Comparison of ENCODE assay signal across 10 mouse cellular contexts in genomic region chr5:4834819-4835480, GRCm38 (mm10).
DNase-seq lines count a peak whose midpoint lies in the region; ATAC-seq and TF ChIP-seq lines count a peak whose summit lies in the region.
"Had no signal": no experiment of that assay in that cellular context is flagged by ENCODE, and none has a peak within 500 bp of the region (broad histone marks: within the 10 kb centered on the region; RNA-seq: fewer than 3 reads in every experiment).

No protein-coding gene starts in this region.

- H3K36me3 ChIP-seq in stomach, embryonic 14.5 days (ENCODE audit: control insufficient read depth, insufficient read depth, low read length): no peaks in the 10 kb centered on the region
- no peaks in the 10 kb centered on the region for H3K36me3 ChIP-seq in stomach, postnatal 0 days (ENCODE audit: control insufficient read depth, insufficient read depth, low read length)
- no peaks in the 10 kb centered on the region for H3K36me3 ChIP-seq in hindbrain, embryonic 14.5 days (replicated peaks; ENCODE audit: control insufficient read depth, insufficient read depth)

- H3K4me2 ChIP-seq in stomach, embryonic 14.5 days (replicated peaks; ENCODE audit: low read depth, low read length): no peak overlapping the region
- no peak overlapping the region for H3K4me2 ChIP-seq in stomach, postnatal 0 days (replicated peaks; ENCODE audit: low read depth)
- no peak overlapping the region for H3K4me2 ChIP-seq in hindbrain, embryonic 14.5 days (replicated peaks)

- H3K9me3 ChIP-seq in stomach, embryonic 14.5 days (ENCODE audit: control insufficient read depth, low read depth, low read length): no peaks in the 10 kb centered on the region
- H3K9me3 ChIP-seq in stomach, postnatal 0 days (ENCODE audit: control insufficient read depth, low read length): no peaks in the 10 kb centered on the region
- H3K9me3 ChIP-seq in hindbrain, embryonic 14.5 days (ENCODE audit: control insufficient read depth, low read length): no peaks in the 10 kb centered on the region

- 0 out of 2 replicates have a peak overlapping the region, but pooled peaks have one; percentile 27 for H3K27ac ChIP-seq in stomach, embryonic 14.5 days (ENCODE audit: low read length)
- no peak overlapping the region for H3K27ac ChIP-seq in stomach, postnatal 0 days (replicated peaks)
- peak overlapping the region; percentile 56; the same call in 1 of the 2 replicates for H3K27ac ChIP-seq in hindbrain, embryonic 14.5 days

- no peaks in the 10 kb centered on the region for H3K27me3 ChIP-seq in stomach, embryonic 14.5 days (ENCODE audit: control insufficient read depth, insufficient read depth, low read length)
- no peaks in the 10 kb centered on the region for H3K27me3 ChIP-seq in stomach, postnatal 0 days (ENCODE audit: control insufficient read depth, insufficient read depth, low read length)
- H3K27me3 ChIP-seq in hindbrain, embryonic 14.5 days (ENCODE audit: control insufficient read depth, insufficient read depth, low read length): peaks cover 10% of the 10 kb centered on the region

- H3K4me3 ChIP-seq in stomach, embryonic 14.5 days (ENCODE audit: low read depth, low read length): no peak overlapping the region
- H3K4me3 ChIP-seq in stomach, postnatal 0 days (ENCODE audit: low read depth, low read length): no peak overlapping the region
- no peak overlapping the region for H3K4me3 ChIP-seq in hindbrain, embryonic 14.5 days (replicated peaks; ENCODE audit: low read length)

- 0 out of 2 replicates have a peak, but pooled peaks have one; percentile 46 for ATAC-seq in stomach, embryonic 14.5 days (ENCODE audit: insufficient number of reproducible peaks, insufficient read depth, low FRiP score, low read depth)
- ATAC-seq in stomach, postnatal 0 days (ENCODE audit: low FRiP score, low TSS enrichment): no peak
- ATAC-seq in hindbrain, embryonic 14.5 days (ENCODE audit: low FRiP score): peak; percentile 55; the same call in 1 of the 2 replicates

- TF ChIP-seq CTCF in stomach, postnatal 0 days (IDR thresholded peaks at IDR 0.05; ENCODE audit: low read depth): no peak

- WGBS in stomach, embryonic 14.5 days: 22% methylated on average over 13 of the region's 13 CpGs
- 31% methylated on average over 13 of the region's 13 CpGs for WGBS in stomach, postnatal 0 days
- 10% methylated on average over 13 of the region's 13 CpGs for WGBS in hindbrain, embryonic 14.5 days

- no peak overlapping the region for H3K9ac ChIP-seq in stomach, embryonic 14.5 days (replicated peaks; ENCODE audit: low read depth, low read length)
- H3K9ac ChIP-seq in stomach, postnatal 0 days (ENCODE audit: low read length): no peak overlapping the region
- H3K9ac ChIP-seq in hindbrain, embryonic 14.5 days: 0 out of 2 replicates have a peak overlapping the region, but pooled peaks have one; percentile 1

- no peak for TF ChIP-seq EP300 in stomach, postnatal 0 days (optimal IDR thresholded peaks at IDR 0.05)

- intact Hi-C loops in left cerebral cortex, postnatal 36 days (cut with DNase I): no loop called here

- peaks cover 8% of the 10 kb centered on the region; the same call in 1 of the 2 replicates for H3K4me1 ChIP-seq in stomach, embryonic 14.5 days (ENCODE audit: control insufficient read depth, insufficient read depth, low read length)
- H3K4me1 ChIP-seq in stomach, postnatal 0 days (replicated peaks; ENCODE audit: control insufficient read depth, insufficient read depth): peaks cover 3% of the 10 kb centered on the region; the same call in 1 of the 2 replicates
- H3K4me1 ChIP-seq in hindbrain, embryonic 14.5 days (replicated peaks; ENCODE audit: control insufficient read depth, insufficient read depth, low read length): peaks cover 15% of the 10 kb centered on the region

- no peak for DNase-seq in stomach, postnatal 0 days (ENCODE audit: low spot score)
- no peak for DNase-seq in hindbrain, embryonic 14.5 days (ENCODE audit: low spot score)
- DNase-seq in lung, postnatal 10 days: peak; percentile 48
- DNase-seq in right cerebral cortex, postnatal 36 days (ENCODE audit: low spot score in 2 of 2): no peak
- no peak for DNase-seq in c-Kit-positive CD71-positive TER-119-positive erythroid progenitor cells, embryonic 14.5 days (ENCODE audit: low spot score)
- DNase-seq in spleen, postnatal 14 days (ENCODE audit: low spot score in 2 of 2): no peak
- DNase-seq in left cerebral cortex, postnatal 36 days (ENCODE audit: low spot score in 2 of 2): no peak
- DNase-seq: cerebellum, adult 2 months; right cerebral cortex, postnatal 14 days had no signal
